Mouse (Mus musculus): ENCODE data around the gene Mark3.

GRCm38 (mm10) chr12:111568836-111569235 lies 5.5 kb upstream of the Mark3 start:
- TF ChIP-seq HCFC1 (IDR thresholded peaks at IDR 0.05; ENCODE audit: borderline replicate concordance, insufficient read depth, low read length) (no peak), MAFK (IDR thresholded peaks at IDR 0.05; ENCODE audit: insufficient read depth, low read depth, low read length) (no peak), ZNF384 (IDR thresholded peaks at IDR 0.05; ENCODE audit: low read depth, low read length) (no peak)
